Mouse (Mus musculus): ENCODE results near the gene Dynll2.
"Not testable (repeated sequence)": the region's sequence is repeated elsewhere in the genome, so short reads cannot be mapped to it uniquely, and the experiment has no call there.

Gene Dynll2

DNA sequence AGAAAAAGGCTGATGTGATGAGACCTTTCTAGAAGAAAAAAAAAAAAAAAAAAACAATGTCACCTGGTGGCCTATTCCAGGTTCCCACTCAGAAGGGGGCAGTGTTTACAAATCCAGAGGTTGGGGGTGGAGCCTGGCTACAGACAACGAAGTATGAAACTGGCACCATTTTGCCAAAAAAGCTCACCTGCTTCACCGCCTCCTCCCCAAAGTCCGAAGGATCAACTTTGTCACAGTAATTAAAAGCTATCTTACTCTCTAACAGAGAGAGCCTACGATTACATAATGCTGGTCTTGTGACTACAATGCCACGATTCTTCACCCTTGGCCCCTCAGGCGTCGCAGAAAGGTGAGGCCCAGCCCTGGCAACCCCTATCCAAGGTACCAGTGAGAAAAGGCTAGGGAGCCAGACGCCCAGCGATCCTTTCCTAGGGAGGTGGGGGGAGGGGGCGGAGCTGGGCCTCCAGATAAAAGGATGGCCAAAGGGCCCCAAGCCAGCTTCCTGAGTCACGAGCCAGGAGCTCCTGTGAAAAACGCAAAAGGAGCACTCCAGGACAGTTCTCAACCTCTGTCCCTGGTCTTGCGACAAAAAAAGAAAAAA is 1.1 kb downstream of the Dynll2 start:
- DNase-seq: peak; percentile 48 to 59

DNA sequence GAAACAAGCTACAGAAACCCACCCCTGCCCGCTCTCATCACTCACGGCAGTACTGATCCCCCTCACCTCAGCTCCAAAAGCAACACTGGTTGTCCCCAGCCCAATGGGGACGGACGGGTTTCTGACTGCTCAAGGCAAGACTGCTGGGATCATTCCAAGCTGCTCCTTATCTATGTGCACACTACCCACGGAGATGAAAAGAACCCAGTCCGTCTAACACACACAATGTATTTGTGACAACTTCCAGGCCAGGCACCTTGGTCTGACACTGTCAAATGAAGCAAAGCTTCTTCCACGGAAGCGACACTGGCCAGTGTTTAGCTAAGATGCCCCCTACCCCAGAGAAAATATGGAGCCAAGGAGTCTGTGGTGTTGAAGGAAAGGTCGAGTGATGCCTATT is 1.7 kb downstream of the Dynll2 start:
- DNase-seq: no peak

DNA sequence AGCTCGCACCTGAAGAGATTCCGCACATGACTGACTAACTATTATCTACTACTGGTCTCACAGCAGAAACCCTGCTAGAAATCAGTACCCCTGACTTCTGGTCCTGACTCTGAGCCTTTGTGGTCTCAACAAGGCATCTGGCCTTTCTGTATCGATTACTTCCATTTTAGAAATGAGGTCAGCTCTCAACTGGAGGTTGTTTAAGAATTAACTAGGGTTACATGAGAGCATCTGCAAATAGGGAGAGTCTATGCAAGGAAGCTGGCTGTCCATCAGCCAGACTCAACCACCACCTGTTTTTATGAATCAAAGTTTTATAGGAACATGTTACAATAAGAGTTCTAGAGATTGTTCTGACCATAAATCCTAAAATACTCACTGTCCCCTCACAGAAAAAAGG is 2.8 kb downstream of the Dynll2 start:
- no peak for DNase-seq

DNA sequence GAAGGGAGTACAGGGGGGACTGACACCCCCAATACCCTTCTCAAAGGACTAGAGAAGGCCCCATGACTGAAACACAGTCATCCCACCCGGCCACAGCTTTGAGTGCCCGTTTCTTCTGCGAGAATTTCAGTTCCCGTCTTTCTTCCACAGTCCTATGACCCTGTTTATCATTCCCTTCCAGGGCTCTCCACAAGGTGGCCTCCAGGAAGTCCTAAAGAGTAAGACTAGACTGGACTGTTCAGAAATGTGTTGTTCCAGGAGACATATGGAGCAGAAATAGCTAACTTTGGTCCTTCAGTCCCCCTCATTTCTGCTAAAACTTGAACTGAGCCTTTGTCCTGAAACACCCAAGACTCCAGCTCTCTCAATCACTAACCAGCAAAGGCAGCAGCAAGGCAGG is 8.4 kb downstream of the Dynll2 start:
- no peak for DNase-seq

DNA sequence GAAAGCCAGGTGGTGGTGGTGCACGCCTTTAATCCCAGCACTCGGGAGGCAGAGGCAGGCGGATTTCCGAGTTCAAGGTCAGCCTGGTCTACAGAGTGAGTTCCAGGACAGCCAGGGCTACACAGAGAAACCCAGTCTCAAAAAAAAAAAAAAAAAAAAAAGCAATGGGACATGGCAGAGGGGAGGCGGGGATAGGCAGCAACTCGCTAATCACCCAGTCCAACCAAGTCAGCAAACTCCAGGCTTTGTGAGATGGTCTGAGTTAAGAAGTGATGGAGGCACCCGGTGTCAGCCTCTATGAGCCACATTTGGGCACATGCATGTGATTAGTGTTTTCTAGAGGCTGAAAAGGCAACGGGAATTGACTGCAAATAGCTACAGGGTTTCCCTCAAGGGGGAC is 10.3 kb downstream of the Dynll2 start:
- DNase-seq: not testable (repeated sequence)

DNA sequence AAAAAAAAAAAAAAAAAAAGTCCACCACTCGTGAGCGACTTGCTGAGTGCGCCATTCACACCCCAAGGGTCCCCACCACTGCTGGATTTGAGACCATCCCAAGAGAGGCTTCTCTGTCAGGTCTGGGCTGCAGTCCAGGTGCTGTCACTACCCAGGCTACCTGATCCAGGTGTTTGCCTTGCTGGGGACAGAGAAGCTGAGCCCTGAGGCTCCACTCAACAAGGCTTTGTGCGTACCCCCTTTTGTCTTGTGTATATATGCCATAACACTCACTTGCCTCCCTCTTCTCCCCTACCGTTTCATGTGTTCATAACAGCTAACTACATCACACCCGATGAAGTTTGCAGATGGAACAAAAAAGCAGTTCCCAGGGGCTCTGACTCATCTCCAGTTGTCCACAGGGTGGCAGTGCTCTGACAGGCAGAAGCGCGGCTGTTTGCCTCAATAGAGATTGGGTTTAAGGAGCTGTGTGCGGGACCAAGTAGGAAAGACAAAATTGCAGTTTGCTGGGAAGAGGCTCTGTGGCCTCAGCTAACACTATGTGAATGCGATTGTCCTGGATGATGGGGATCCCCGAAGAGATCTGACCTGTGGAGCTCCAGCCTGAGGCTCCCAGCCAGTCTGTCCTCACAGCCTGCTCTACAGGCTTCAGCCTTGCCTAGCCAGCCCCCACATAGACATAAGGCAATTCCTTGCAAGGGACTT is 12.7 kb downstream of the Dynll2 start:
- DNase-seq: peak; percentile 61 to 66

DNA sequence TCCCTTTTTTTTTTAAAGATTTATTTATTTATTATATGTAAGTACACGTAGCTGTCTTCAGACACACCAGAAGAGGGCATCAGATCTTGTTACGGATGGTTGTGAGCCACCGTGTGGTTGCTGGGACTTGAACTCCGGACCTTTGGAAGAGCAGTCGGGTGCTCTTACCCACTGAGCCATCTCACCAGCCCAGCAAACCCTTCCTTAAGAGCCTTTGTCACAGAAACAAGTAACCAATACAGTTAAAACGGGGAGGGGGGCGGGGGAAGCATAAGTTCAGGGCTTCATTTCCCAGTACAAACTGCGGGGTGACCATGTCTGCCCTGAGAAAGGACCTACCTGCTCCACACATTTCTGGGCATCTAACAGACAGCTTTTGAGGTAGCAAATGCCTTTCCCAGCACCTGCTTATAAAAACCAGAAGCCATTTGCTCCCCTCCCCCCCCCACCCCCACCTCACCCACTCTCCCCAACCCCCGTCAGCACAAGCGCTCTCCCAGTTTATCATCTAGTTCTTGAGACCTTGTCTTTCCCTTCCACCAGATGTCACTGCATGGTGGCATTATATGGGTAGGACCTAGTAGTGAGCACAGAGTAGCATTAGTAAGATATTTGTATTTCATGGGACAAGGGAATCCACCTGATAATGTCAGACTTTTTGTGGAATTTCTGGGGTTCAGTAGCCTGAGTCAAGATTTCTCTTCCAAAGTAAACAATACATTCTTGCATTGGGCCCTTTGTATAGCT is 13.6 kb downstream of the Dynll2 start:
- no peak for DNase-seq

DNA sequence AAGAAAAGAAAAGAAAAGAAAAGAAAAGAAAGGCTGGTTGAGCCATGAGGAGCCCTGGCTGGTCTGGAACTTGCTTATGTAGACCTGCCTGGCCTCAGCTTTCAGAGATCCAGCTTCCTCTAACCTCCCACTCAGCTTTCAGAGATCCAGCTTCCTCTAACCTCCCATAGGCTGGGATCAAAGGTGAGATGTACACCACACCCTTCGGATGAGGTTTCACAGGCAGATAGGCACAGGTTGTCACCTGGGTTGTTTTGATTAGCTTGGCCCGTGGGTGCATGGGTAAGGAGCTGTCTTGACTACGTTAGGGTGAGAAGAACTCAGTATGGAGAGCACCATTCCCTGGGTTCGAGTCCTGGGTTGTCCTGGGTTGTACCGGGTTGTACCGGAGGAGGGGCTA is 14.5 kb downstream of the Dynll2 start:
- no peak for DNase-seq

DNA sequence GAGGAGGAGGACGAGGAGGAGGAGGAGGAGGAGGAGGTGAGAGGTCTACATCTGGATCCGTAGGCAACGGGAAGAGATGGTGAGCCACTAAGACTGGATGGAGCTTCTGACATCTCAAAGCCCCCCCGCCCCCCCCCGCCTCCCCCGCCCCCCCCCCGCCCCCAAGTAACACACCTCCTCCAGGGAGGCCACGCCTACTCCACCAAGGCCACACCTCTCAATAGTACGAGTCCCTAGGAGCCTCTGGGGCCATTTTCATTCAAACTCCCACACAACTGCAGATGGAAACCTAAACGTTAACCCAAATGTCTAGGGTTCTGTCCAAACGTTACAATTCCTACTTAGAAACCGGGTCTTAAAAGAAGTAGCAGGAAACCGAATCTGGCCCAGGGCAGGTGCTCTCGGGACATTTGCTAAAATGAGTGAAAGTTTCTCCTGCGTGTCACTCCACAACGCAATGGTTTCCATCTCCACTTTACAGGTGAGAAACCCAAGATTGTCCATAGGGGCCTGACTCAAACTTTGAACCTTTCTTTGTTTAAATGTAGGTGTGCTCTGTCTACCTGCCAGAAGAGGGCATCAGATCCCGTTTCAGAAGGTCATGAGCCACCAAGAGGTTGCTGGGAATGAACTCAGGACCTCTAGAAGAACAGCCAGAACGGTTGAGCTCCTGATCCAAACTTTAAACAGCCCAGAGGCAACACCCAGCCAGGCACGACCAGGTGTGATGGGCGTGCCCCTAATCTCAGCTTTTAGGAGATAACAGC is 18.8 kb downstream of the Dynll2 start:
- DNase-seq: peak; percentile 63 to 64

DNA sequence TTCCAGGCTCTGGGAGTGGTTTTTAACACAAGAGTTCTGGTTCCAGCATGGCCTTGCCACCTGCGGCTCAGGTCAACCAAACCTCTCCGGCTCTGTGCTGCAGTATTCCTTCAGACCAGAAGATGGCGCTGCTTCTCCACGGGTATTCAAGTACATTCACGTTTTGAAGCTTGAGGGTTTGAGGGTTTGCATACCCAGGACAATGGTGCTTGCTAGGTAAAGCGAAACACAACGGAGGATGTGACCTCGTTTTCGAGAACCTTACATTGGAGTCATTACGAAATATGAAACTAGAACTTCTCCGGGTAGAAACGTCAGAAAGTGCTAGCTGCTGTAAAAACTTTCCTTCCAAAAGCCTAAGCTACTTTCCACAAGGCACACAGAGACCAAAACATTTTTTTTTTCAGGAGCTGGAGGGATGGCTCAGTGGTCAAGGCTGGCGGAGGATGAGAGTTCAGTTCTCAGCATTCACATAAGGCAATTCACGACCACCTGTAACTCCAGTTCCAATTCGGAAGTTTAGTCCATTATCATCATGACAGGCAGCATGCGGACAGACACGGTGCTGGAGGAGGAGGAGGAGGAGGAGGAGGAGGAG is 19.5 kb downstream of the Dynll2 start:
- peak; percentile 93 to 94 for DNase-seq

DNA sequence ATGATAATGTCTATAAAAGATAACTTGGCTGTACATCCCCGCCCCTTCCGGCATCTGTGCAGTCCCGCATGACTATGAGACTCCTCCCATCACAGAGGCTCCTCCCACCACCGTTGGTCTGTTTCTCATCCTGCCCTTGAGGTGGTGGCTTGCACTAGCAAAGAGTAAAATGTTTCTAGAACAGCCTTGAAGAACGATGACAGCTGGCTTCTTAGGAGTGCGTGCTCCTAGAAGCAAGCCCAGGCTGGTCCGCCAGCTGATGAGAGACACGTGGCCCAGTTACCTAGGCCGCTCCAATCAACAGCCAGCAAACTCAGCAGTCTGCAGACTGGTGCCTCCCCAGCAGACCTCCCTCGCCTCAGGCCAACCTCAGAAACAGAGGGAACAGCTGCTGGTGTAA is 21.1 kb downstream of the Dynll2 start:
- DNase-seq: peak; percentile 9 to 22

DNA sequence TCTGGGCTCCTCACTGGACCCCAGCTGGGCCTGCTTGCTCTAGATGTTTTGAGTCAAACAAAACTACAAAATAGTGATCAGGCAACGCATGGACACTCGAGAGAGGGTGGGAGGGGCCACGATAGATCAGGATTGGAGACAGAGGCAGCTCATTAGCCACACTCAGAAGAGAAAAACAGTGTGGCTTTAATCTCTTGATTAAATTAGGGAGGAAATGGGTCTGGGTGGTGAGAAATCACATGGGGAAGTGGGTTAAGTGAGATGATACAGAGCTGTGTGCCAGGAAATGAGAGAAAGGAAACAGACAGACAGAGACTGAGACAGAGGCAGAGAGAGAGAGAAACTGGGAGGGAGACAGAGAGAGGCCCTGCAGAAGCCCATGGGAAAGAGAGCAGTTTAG is 22.0 kb downstream of the Dynll2 start:
- no peak for DNase-seq

DNA sequence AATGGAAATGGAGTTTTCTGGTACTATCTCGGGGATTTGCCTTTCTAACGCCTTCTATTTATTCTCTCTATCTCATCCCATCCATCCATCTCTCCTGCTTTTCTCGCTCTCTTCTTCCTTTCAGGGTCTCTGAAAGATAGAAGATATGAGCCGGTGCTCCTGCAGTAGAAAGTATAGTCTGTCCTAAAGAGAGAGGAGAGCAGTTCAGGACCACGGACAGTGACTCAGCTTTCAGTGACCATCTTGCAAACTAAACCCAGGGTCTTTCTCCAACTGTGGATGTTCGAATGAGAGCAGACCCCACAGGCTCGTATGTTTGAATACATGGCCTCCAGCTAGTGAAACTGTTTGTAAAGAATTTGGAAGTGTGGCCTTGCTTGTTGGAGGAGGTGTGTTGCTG is 30.3 kb downstream of the Dynll2 start:
- DNase-seq: peak in 1 of 2 experiments; percentile 18

DNA sequence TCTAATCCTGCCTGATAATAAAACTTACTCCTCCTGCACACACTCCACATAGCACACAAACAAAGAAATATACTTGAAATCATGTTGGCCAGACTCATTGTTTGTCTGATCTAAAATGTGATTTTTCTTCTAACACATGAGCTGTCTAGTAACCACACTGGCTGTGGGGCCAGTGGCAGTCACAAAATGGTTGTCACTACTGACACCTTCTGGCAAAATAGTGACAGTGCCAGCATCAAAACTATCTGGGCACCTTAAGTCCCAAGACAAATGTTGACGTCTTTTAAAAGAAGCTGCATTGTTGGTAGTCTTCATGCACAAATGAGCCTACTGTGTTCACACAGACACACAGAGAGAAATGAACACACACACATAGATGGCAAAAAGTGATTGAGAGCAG is 32.2 kb downstream of the Dynll2 start:
- no peak for DNase-seq

DNA sequence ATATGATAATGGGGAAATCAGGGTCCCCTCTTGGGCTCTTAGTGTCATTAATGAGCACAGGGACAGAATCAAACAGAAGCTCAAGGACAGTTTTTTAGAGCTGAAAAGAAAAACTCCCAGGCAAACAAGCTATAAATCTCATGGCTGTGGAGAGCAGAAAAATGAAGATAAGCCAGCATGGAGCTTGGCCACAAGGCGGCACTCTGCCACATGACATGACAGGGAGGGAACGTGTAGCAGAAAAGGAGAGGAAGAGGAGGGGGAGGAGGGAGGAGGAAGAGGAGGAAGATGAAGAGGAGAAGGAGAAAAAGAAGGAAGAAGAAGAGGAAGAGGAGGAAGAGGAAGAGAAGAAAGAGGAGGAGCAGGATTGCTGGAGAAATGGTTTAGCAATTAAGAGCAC is 37.3 kb downstream of the Dynll2 start:
- DNase-seq: no peak

DNA sequence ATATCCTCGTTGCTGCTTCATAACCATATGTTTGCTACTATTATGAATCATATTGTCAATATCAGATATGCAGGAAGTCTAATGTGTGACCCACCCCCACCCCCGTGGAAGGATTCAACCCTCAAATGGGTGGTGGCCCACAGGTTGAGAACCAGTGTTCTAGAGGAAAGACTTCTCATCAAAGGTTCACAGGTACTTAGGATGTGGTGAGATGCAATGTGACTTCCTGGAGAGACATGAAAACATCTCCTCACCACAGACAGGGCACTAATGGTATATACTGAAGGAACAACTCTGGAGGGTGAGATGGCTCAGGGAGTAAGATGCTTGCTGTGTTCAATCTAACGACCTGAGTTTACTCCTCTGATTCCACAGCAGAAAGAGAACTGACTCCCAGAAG is 51.9 kb downstream of the Dynll2 start:
- no peak for DNase-seq

DNA sequence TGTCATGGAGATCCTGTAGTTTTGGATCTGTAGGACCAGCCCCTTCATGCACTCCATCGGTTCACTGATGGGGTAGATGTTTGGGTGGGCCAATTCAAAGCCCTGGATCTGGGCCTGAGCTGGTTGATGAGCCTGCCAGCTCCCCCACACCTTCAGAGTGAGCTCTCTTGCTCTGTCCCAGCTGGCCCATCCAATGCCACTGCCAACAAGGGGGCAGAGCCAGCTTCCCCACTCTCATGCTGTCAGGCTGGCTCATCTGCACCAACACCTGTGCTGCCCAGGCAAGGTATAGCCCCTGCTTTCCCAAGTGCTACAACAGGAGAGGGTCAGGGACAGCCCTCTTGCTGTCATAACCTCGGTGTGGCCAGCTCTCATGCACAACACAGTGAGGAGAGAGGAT is 53.6 kb downstream of the Dynll2 start:
- no peak for DNase-seq

DNA sequence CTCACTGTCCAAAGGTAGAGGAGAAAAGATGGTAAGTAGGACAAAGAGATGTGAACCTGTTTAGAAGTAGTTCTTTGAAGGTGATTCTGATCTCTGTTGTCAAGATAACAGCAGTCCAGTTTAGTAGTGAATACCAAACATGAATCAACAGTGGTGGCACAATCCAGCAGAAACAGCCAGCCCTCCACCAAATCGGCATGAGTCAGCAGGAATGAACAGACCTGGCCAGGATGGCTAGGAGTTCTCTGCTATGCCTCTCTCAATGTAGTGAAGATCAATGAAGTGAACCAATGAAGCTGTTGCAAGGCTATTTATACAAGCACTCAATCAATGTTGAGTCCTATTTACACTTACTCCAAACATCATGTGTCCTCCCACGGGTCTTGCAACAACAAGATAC is 57.0 kb downstream of the Dynll2 start:
- no peak for DNase-seq

All from B cell, adult 2 months (primary cell).